Mouse (Mus musculus) hindbrain, postnatal 0 days (tissue): Measurements from ENCODE around the gene Micall2. TPM values are rescaled to one million over a fixed set of nuclear protein-coding genes. Genes with fewer than 3 reads are reported as not detected.

Source experiments
- ATAC-seq: fragments of 200-750 bp; cut with Nextera tagmentation; 2 replicates; pipeline ENCODE4 v1.8.0; 2017; ENCODE audit warnings: mild to moderate bottlenecking, moderate TSS enrichment, moderate library complexity
- DNase-seq: peaks from one replicate; pipeline ENCODE4 v3.0.0-alpha.2; 2015; ENCODE audit warnings: low spot score
- H3K27ac ChIP-seq: fragments of 300-500 bp; sonication (generic); 2 replicates; pipeline ENCODE4 v1.5.1; 2014; ENCODE audit warnings: mild to moderate bottlenecking
- H3K27me3 ChIP-seq: fragments of 300-500 bp; sonication (generic); 2 replicates; pipeline ENCODE4 v1.6.1; 2014; ENCODE audit warnings: low read length, mixed read lengths; ENCODE audit not compliant: insufficient read depth
- H3K36me3 ChIP-seq: fragments of 300-500 bp; sonication (generic); 2 replicates; pipeline ENCODE4 v1.6.1; 2014; ENCODE audit warnings: low read length, mixed read lengths; ENCODE audit not compliant: insufficient read depth
- H3K4me1 ChIP-seq: fragments of 300-500 bp; sonication (generic); 2 replicates; pipeline ENCODE4 v1.6.1; 2014; ENCODE audit warnings: antibody characterized with exemption, low read length, mixed read lengths; ENCODE audit not compliant: insufficient read depth
- H3K4me2 ChIP-seq: fragments of 300-500 bp; sonication (generic); 2 replicates; pipeline ENCODE4 v1.6.1; 2014; ENCODE audit warnings: low read depth, mild to moderate bottlenecking, low read length, moderate library complexity, mixed read lengths
- H3K4me3 ChIP-seq: fragments of 300-500 bp; sonication (generic); 2 replicates; pipeline ENCODE4 v1.5.1; 2014; ENCODE audit warnings: low read length
- H3K9ac ChIP-seq: fragments of 300-500 bp; sonication (generic); replicated peaks from 2 replicates; pipeline ENCODE4 v1.6.1; 2014; ENCODE audit warnings: mild to moderate bottlenecking, low read length, moderate library complexity, mixed read lengths
- H3K9me3 ChIP-seq: fragments of 300-500 bp; sonication (generic); 2 replicates; pipeline ENCODE4 v1.6.1; 2016; ENCODE audit warnings: low read length, mixed read lengths
- CTCF ChIP-seq: IDR thresholded peaks from 2 replicates; pipeline ENCODE4 v1.5.1; 2016; ENCODE audit warnings: antibody characterized with exemption, control low read depth, low read depth
- WGBS: fragments of 180-500 bp; shearing (Covaris S2); extraction: QIAGEN DNeasy Blood & Tissue Kit; methylation state at CpG from one replicate; pipeline ENCODE4 v1.1.7; 2014; 5-methylcytosine and 5-hydroxymethylcytosine counted together
- polyA plus RNA-seq: library from polyadenylated mRNA; unstranded; fragments of >200 nt; fragmentation: Nextera tagmentation; extraction: Ambion mirVana; gene quantifications from 2 replicates; pipeline ENCODE4 v1.2.1, GENCODE M21; 2015
- total RNA-seq: library from RNA; depleted of rRNA; stranded (reverse); fragments of >200 nt; gene quantifications from 2 replicates; pipeline ENCODE4 v1.2.3, GENCODE M21; 2014

Gene Micall2
- total and polyA plus RNA-seq, 2 experiments from 2014 or later = 10.7 to 11.0 TPM

DNA sequence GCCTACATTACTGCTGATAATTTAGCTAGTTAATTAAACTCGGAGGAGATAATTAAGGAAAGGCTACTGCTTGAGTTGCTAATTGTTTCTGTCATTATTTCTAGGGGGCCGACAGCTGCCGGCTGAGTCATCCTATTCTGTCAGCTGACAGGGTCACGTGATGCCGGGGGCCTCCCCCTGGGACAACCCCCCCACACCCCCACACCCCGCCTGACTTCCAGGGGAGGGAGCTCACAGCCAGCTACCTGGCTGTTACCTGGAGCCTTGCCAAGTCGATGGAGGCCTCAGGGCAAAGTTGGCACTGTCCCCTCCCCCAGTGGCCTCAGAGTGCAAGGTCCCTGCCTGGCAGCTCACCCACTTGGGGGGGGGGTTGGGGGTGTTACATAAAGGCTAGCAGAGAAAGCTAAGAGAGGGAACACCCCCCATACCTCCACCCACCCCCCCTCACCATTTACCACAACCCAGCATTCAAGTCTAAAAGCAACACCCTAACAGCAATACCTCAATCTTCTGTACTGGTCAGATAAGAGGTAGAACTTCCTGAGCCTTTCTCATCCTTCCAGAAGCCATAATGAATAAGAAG is 41.1 kb downstream of the Micall2 start:
- no peak for TF ChIP-seq CTCF
- Histone ChIP-seq H3K27ac (no peak overlapping the region), H3K4me1 (no peaks in the 10 kb centered on the region), H3K4me2 (peak overlapping the region; percentile 35), H3K36me3 (no peaks in the 10 kb centered on the region), H3K9me3 (no peaks in the 10 kb centered on the region), H3K9ac (no peak overlapping the region), H3K4me3 (no peak overlapping the region), H3K27me3 (no peaks in the 10 kb centered on the region)
- peak; percentile 71 for DNase-seq
- ATAC-seq = peak; percentile 55; the same call in 1 of the 2 replicates
- 18% methylated on average over 7 of the region's 7 CpGs for WGBS

- H3K4me2 ChIP-seq = peak overlapping the region; percentile 35
- H3K4me1 ChIP-seq = no peaks in the 10 kb centered on the region
- no peaks in the 10 kb centered on the region for H3K27me3 ChIP-seq
- H3K4me3 ChIP-seq = no peak overlapping the region
- no peak overlapping the region for H3K9ac ChIP-seq
- TF ChIP-seq CTCF = no peak
- 41% methylated on average over 16 of the region's 16 CpGs for WGBS
- peak; percentile 51; the same call in 1 of the 2 replicates for ATAC-seq
- H3K9me3 ChIP-seq = no peaks in the 10 kb centered on the region
- DNase-seq = no peak
- no peaks in the 10 kb centered on the region for H3K36me3 ChIP-seq
- H3K27ac ChIP-seq = no peak overlapping the region
Observed at GRCm38 (mm10) chr5:139694292-139694988, 41.7 kb downstream of the Micall2 start.

GRCm38 (mm10) chr5:139690791-139691190 is 45.3 kb downstream of the Micall2 start:
- Histone ChIP-seq H3K9ac (no peak overlapping the region), H3K4me3 (no peak overlapping the region), H3K27me3 (0 out of 2 replicates have a peak, but pooled peaks cover 2% of the 10 kb centered on the region), H3K36me3 (no peaks in the 10 kb centered on the region), H3K4me1 (peaks cover 3% of the 10 kb centered on the region; the same call in 1 of the 2 replicates), H3K27ac (no peak overlapping the region), H3K9me3 (no peaks in the 10 kb centered on the region), H3K4me2 (no peak overlapping the region)
- no peak for TF ChIP-seq CTCF
- 77% methylated on average over 9 of the region's 9 CpGs for WGBS
- DNase-seq (no peak), ATAC-seq (no peak)

DNA sequence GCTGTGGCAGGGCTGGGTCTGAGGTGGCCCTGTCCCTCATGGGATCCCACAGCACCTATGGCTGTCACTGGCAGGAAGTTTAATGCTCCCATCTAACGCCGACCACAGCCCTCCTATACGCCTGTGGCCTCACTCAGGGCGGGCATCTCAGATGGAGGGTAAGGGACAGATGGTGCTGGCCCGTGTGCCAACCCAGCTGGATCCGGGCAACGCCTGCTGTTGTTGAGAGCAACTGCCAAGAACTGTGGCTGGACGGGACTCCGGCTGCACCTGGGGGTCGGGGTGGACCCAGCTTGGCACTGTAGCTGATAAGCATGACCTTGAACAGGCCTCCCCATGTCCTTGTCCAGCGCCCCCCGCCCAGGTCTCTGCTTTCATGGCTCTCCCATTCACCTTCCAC is 47.8 kb downstream of the Micall2 start:
- Histone ChIP-seq H3K36me3 (no peaks in the 10 kb centered on the region), H3K4me1 (peaks cover 3% of the 10 kb centered on the region; the same call in 1 of the 2 replicates), H3K9me3 (no peaks in the 10 kb centered on the region), H3K9ac (no peak overlapping the region), H3K4me2 (no peak overlapping the region), H3K27me3 (0 out of 2 replicates have a peak, but pooled peaks cover 2% of the 10 kb centered on the region), H3K27ac (no peak overlapping the region), H3K4me3 (no peak overlapping the region)
- DNase-seq (peak; percentile 66), ATAC-seq (peak; percentile 63)
- WGBS = 53% methylated on average over 12 of the region's 12 CpGs
- TF ChIP-seq CTCF = no peak

DNA sequence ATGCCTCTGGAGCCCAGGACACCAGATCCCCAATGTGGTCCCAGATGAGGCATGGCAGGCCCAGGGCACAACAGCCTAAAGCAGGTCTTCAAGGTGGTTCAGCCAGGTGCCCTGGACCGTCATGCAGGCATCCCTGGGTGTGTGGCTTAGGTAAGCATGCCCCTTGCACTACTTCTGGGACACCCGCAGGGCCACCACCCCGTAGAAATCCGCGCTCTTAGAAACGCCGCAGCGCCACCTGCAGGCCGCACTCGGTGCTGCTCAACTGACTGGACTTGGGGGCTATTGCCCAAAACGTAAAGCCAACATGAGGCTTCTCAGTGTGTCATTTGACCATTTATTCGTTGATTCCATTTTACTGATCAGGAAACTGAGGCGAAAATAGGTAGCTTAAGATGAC is 48.5 kb downstream of the Micall2 start:
- Histone ChIP-seq H3K4me1 (peaks cover 3% of the 10 kb centered on the region; the same call in 1 of the 2 replicates), H3K27ac (no peak overlapping the region), H3K4me3 (no peak overlapping the region), H3K36me3 (no peaks in the 10 kb centered on the region), H3K27me3 (0 out of 2 replicates have a peak, but pooled peaks cover 2% of the 10 kb centered on the region), H3K9me3 (no peaks in the 10 kb centered on the region), H3K9ac (no peak overlapping the region), H3K4me2 (no peak overlapping the region)
- DNase-seq (peak; percentile 76), ATAC-seq (no peak)
- peak; percentile 80 for TF ChIP-seq CTCF
- 8% methylated on average over 13 of the region's 13 CpGs for WGBS

DNA sequence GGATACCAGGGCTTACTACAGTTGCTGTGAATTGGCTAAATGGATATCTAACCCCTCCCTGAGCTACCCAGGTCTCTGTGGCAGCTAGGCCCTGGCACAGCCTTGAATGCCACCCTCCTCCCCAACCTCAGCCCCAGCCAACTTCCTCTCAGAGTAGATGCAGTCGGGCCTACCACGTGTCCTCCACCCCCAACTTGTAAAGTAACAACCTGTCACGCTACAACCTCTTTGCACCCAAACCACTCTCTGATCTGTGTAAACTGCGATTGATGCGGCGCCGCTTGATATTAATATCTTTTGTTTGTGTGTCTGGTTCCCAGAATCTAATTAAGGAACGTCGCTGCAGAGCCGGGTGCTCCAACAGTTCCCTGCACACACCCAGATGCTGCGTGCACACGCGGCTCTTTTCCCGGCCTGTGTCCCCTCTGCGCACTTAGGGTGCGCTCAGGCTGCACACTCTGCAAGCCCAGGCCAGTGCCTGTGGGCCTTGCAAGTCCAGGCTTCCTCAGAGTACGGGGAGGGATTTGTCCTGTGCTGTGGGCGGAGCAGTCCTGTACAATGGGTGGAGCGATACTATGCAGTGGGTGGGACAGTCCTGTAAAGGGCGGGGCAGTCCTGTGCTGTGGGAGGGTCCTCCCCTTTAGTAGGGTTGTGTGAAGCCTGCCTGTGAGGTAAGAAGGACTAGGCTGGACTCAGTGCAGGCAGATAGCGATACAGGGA is 49.4 kb downstream of the Micall2 start:
- H3K27ac ChIP-seq = no peak overlapping the region
- no peak for TF ChIP-seq CTCF
- peak; percentile 44 for DNase-seq
- ATAC-seq = peak; percentile 36; the same call in 1 of the 2 replicates
- WGBS = 19% methylated on average over 21 of the region's 21 CpGs
- no peaks in the 10 kb centered on the region for H3K36me3 ChIP-seq
- no peak overlapping the region for H3K4me2 ChIP-seq
- H3K27me3 ChIP-seq = 0 out of 2 replicates have a peak, but pooled peaks cover 2% of the 10 kb centered on the region
- H3K9ac ChIP-seq = no peak overlapping the region
- H3K9me3 ChIP-seq = no peaks in the 10 kb centered on the region
- peaks cover 3% of the 10 kb centered on the region; the same call in 1 of the 2 replicates for H3K4me1 ChIP-seq
- H3K4me3 ChIP-seq = no peak overlapping the region
